Mouse (Mus musculus) myocyte (in vitro differentiated cells): ENCODE data around the gene Ubfd1. TPM values are rescaled to one million over a fixed set of nuclear protein-coding genes. Genes with fewer than 3 reads are reported as not detected.
A peak's percentile ranks its signal among the peaks of the same experiment; 100 is the strongest.

Experiments
- H3K27me3 ChIP-seq: one replicate; pipeline ENCODE4 v1.6.1; 2011; ENCODE audit not compliant: control insufficient read depth, insufficient read depth, insufficient read length
- H3K36me3 ChIP-seq: one replicate; pipeline ENCODE4 v1.6.1; 2011; ENCODE audit not compliant: control insufficient read depth, insufficient read depth
- H3K4me2 ChIP-seq: one replicate; pipeline ENCODE4 v1.6.1; 2011; ENCODE audit warnings: low read depth, control low read depth
- H3K4me3 ChIP-seq: one replicate; pipeline ENCODE4 v1.5.1; 2011; ENCODE audit warnings: mild to moderate bottlenecking, control low read depth, moderate library complexity
- H3K79me2 ChIP-seq: one replicate; pipeline ENCODE4 v1.6.1; 2011; ENCODE audit not compliant: control insufficient read depth, insufficient read depth
- H3ac ChIP-seq: one replicate; pipeline ENCODE4 v1.6.1; 2011; ENCODE audit not compliant: control insufficient read depth, insufficient read length
- CEBPB ChIP-seq: IDR thresholded peaks from 2 replicates; pipeline ENCODE4 v1.6.1; 2011; ENCODE audit warnings: mild to moderate bottlenecking, moderate library complexity; ENCODE audit not compliant: poor library complexity, insufficient read depth, severe bottlenecking
- E2F4 ChIP-seq: IDR thresholded peaks from one replicate; pipeline ENCODE4 v1.6.1; 2011; ENCODE audit warnings: mild to moderate bottlenecking, control low read depth, moderate library complexity; ENCODE audit not compliant: insufficient read depth
- MAX ChIP-seq: IDR thresholded peaks from one replicate; pipeline ENCODE4 v1.6.1; 2011; ENCODE audit warnings: low read depth, mild to moderate bottlenecking, control low read depth
- MYOD1 ChIP-seq, 3 experiments: IDR thresholded peaks; one replicate each; pipeline ENCODE4 v1.6.1; 2011; ENCODE audit warnings: control low read depth in 2 of 3, low read depth in 2 of 3, mild to moderate bottlenecking in 2 of 3, moderate library complexity in 1 of 3; ENCODE audit not compliant: insufficient read length in 2 of 3, control insufficient read depth in 1 of 3
- MYOG ChIP-seq, 3 experiments: IDR thresholded peaks; one replicate each; pipeline ENCODE4 v1.6.1; 2011; ENCODE audit warnings: control low read depth in 2 of 3, low read depth in 2 of 3, mild to moderate bottlenecking in 2 of 3; ENCODE audit not compliant: insufficient read length in 2 of 3, control insufficient read depth in 1 of 3, insufficient read depth in 1 of 3
- POLR2A ChIP-seq: IDR thresholded peaks from one replicate; pipeline ENCODE4 v1.6.1; 2011; ENCODE audit warnings: low read depth, mild to moderate bottlenecking, control low read depth, moderate library complexity; ENCODE audit not compliant: insufficient read length
- POLR2AphosphoS2 ChIP-seq: IDR thresholded peaks from one replicate; pipeline ENCODE4 v1.6.1; 2011; ENCODE audit warnings: low read depth, control low read depth; ENCODE audit not compliant: insufficient read length
- REST ChIP-seq: IDR thresholded peaks from one replicate; pipeline ENCODE4 v1.6.1; 2011; ENCODE audit warnings: mild to moderate bottlenecking, control low read depth, moderate library complexity; ENCODE audit not compliant: insufficient read depth, insufficient read length
- SRF ChIP-seq: IDR thresholded peaks from one replicate; pipeline ENCODE4 v1.6.1; 2011; ENCODE audit warnings: low read depth; ENCODE audit not compliant: control insufficient read depth, insufficient read length
- TCF12 ChIP-seq: IDR thresholded peaks from one replicate; pipeline ENCODE4 v1.6.1; 2011; ENCODE audit warnings: mild to moderate bottlenecking, control low read depth; ENCODE audit not compliant: poor library complexity, insufficient read depth, severe bottlenecking
- TCF3 ChIP-seq: IDR thresholded peaks from one replicate; pipeline ENCODE4 v1.6.1; 2011; ENCODE audit warnings: low read depth, control low read depth; ENCODE audit not compliant: insufficient read length
- USF1 ChIP-seq: IDR thresholded peaks from one replicate; pipeline ENCODE4 v1.6.1; 2011; ENCODE audit warnings: low read depth, mild to moderate bottlenecking, control low read depth, moderate library complexity
- polyA plus RNA-seq: library from polyadenylated mRNA; unstranded; fragments of >200 nt; fragmentation: generic; extraction: Trizol; gene quantifications from one replicate; pipeline ENCODE4 v1.2.1, GENCODE M21; 2012; ENCODE audit warnings: missing spikeins

The Ubfd1 gene
- polyA plus RNA-seq, 1 experiment, result 19.9 TPM

DNA sequence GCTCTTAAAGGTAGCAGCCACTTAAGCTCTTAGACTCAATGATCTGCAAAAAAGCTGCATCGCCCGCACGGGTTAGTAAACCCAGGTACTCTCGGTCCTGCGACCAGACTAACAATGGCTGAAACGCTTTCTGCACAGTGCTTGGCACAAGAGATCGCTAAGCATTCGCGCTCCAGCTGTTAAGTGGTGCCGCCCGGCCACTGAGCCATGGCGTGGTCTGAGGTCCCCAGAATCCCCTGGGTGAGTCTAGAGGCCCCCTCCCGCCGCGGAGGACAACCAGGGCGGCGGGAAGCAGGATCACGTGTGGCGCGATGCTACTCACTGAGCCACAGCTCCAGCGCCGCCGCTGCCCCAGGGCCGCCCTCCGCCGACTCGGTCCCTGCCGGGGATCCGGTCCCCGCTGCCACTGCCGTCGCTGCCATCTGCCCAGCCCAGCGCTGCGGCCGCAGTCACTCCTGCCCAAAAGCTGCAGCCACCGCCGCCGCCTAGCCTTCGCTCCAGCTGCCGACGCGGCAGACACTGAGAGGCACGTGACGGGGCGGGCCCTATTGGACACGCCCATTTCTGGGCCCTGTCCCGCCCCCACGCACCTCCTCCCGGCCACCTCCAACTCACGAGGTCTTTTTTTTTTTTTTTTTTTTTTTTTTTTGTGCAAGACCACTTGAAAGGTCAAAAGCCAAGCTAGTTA lies 46.2 kb upstream of the Ubfd1 start, which contains the start of gene Gga2:
TSS of gene Gga2 (minus strand) at position 556 of the 688 bp plus-strand sequence.
- no peaks in the 10 kb centered on the region for H3K36me3 ChIP-seq
- H3ac ChIP-seq, result peak within 1 kb of the TSS; percentile 25
- H3K27me3 ChIP-seq, result no peaks in the 10 kb centered on the region
- peak within 1 kb of the TSS; percentile 65 for H3K4me3 ChIP-seq
- H3K79me2 ChIP-seq, result peaks cover 41% of the 10 kb centered on the region
- H3K4me2 ChIP-seq, result peak within 1 kb of the TSS; percentile 97
- peak in 2 of 3 experiments; percentile 73 for TF ChIP-seq MYOG (IDR thresholded peaks at IDR 0.05; ENCODE audit: control insufficient read depth in 1 of 3, insufficient read depth in 1 of 3, insufficient read length in 2 of 3, low read depth in 2 of 3)
- no peak for TF ChIP-seq CEBPB
- TF ChIP-seq POLR2A, result peak; percentile 99
- TF ChIP-seq USF1, result peak; percentile 89
- peak; percentile 28 for TF ChIP-seq SRF
- TF ChIP-seq E2F4, result no peak
- no peak for TF ChIP-seq TCF3
- no peak for TF ChIP-seq MAX
- TF ChIP-seq REST, result peak; percentile 9
- TF ChIP-seq POLR2AphosphoS2, result peak; percentile 98
- TF ChIP-seq MYOD1 (IDR thresholded peaks at IDR 0.05; ENCODE audit: control insufficient read depth in 1 of 3, insufficient read length in 2 of 3, low read depth in 2 of 3), result peak in 2 of 3 experiments; percentile 54 to 80
- TF ChIP-seq TCF12, result no peak

GRCm38 (mm10) chr7:122022131-122022530 lies 44.8 kb upstream of the Ubfd1 start:
- Histone ChIP-seq H3ac (no peak overlapping the region), H3K79me2 (peaks cover 29% of the 10 kb centered on the region), H3K4me3 (no peak overlapping the region), H3K36me3 (no peaks in the 10 kb centered on the region), H3K27me3 (no peaks in the 10 kb centered on the region), H3K4me2 (no peak overlapping the region)
- TF ChIP-seq MYOD1 (IDR thresholded peaks at IDR 0.05; ENCODE audit: control insufficient read depth in 1 of 3, insufficient read length in 2 of 3, low read depth in 2 of 3) (no peak), E2F4 (no peak), MYOG (IDR thresholded peaks at IDR 0.05; ENCODE audit: control insufficient read depth in 1 of 3, insufficient read depth in 1 of 3, insufficient read length in 2 of 3, low read depth in 2 of 3) (no peak), POLR2AphosphoS2 (no peak), USF1 (no peak), SRF (no peak), CEBPB (no peak), TCF12 (no peak), REST (no peak), MAX (no peak), POLR2A (no peak), TCF3 (no peak)

DNA sequence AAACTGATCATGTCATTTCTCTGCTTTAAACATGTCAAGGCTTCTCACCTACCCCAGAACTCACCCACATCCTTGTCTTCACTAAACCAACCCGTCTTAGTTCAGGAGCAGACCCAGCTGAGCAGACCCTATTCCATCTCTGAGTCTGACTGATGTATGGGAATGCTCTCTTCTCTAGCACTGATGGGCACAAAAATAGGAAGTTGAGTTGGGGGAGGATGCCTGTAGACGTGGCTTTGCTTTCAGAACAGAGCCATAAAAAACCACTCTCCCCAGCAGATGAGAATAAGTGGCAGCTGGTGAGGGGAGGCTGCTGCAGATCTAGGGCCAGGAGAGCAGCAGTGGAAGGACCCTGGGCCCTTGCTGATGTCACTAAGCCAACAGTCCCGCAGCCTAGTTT lies 33.6 kb upstream of the Ubfd1 start:
- H3K79me2 ChIP-seq, result no peaks in the 10 kb centered on the region
- H3K36me3 ChIP-seq, result no peaks in the 10 kb centered on the region
- no peaks in the 10 kb centered on the region for H3K27me3 ChIP-seq
- no peak overlapping the region for H3K4me3 ChIP-seq
- TF ChIP-seq MAX (no peak), CEBPB (no peak), REST (no peak), E2F4 (no peak), TCF12 (no peak), TCF3 (no peak), USF1 (no peak), MYOD1 (IDR thresholded peaks at IDR 0.05; ENCODE audit: control insufficient read depth in 1 of 3, insufficient read length in 2 of 3, low read depth in 2 of 3) (no peak), POLR2A (no peak), MYOG (IDR thresholded peaks at IDR 0.05; ENCODE audit: control insufficient read depth in 1 of 3, insufficient read depth in 1 of 3, insufficient read length in 2 of 3, low read depth in 2 of 3) (no peak), SRF (no peak), POLR2AphosphoS2 (no peak)
- no peak overlapping the region for H3K4me2 ChIP-seq
- no peak overlapping the region for H3ac ChIP-seq

DNA sequence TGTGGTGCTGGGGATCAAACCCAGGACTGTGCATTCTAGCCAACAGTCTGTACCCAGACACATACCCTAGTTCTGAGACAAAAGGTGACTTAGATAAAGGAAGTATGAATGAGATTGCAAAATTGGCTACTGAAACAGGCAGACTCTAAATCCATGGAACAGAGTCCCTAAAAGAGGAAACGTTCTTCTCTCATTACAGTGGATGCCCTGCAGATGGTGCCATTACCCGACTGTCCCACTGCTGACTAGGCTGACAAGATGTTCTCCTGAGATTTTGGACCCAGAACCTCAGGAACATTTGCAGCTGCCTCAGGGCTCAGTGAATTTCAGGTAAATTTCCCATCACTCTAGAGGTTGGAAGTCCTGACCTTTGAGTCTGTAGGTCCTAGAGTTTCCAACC lies 32.6 kb upstream of the Ubfd1 start:
- no peaks in the 10 kb centered on the region for H3K79me2 ChIP-seq
- no peaks in the 10 kb centered on the region for H3K36me3 ChIP-seq
- no peak for TF ChIP-seq POLR2A
- TF ChIP-seq E2F4, result no peak
- no peak for TF ChIP-seq CEBPB
- TF ChIP-seq POLR2AphosphoS2, result no peak
- TF ChIP-seq SRF, result no peak
- no peak for TF ChIP-seq TCF12
- no peak for TF ChIP-seq TCF3
- no peak for TF ChIP-seq REST
- no peak for TF ChIP-seq MYOG (IDR thresholded peaks at IDR 0.05; ENCODE audit: control insufficient read depth in 1 of 3, insufficient read depth in 1 of 3, insufficient read length in 2 of 3, low read depth in 2 of 3)
- no peak overlapping the region for H3ac ChIP-seq
- no peak overlapping the region for H3K4me2 ChIP-seq
- no peaks in the 10 kb centered on the region for H3K27me3 ChIP-seq
- no peak overlapping the region for H3K4me3 ChIP-seq
